Mouse (Mus musculus) mature B cell (primary cell): ENCODE data around the gene Prkar1b.

ENCODE experiments used
- in situ Hi-C: fragments of 300-500 bp; cut with MboI; formaldehyde crosslinking; loops from 2 replicates; pipeline ENCODE4 v1.14.3; 2019

Prkar1b gene

GRCm38 (mm10) chr5:139146476-139147075, 3.2 kb downstream of the Prkar1b start:
- in situ Hi-C loops = no loop called here

GRCm38 (mm10) chr5:139145726-139146125, 4.1 kb downstream of the Prkar1b start:
- in situ Hi-C loops = no loop called here

- in situ Hi-C loops = no loop called here
Observed at GRCm38 (mm10) chr5:139143890-139144289, 5.9 kb downstream of the Prkar1b start.

- in situ Hi-C loops = no loop called here
Observed at GRCm38 (mm10) chr5:139141326-139141725, 8.5 kb downstream of the Prkar1b start.

GRCm38 (mm10) chr5:139140589-139140988, 9.2 kb downstream of the Prkar1b start:
- in situ Hi-C loops = no loop called here

DNA sequence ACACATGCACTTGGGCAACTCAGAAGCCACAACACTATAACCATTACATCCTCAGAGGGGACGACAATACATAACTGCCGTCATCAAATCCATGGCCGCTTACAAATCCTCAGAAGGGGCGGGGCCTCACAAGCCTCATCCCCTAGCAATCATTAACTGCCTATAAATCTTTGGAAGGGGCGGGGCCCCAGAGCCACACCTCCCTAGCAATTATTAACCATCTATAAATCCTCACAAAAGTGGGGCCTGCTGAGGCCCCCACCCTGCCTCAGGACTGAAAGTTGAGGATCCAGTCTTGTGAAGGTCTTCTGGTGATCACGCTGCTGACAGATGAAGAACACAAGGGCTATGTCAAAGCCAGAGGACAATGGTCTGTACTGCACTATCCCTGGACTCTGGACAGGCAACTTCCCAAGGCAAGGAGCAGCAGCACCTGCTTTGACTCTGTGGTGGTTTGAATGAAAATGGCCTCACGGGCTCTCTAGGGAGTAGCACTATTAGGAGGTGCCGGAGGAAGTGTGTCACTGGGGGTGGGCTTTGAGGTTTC, 10.8 kb downstream of the Prkar1b start:
- in situ Hi-C loops = no loop called here

DNA sequence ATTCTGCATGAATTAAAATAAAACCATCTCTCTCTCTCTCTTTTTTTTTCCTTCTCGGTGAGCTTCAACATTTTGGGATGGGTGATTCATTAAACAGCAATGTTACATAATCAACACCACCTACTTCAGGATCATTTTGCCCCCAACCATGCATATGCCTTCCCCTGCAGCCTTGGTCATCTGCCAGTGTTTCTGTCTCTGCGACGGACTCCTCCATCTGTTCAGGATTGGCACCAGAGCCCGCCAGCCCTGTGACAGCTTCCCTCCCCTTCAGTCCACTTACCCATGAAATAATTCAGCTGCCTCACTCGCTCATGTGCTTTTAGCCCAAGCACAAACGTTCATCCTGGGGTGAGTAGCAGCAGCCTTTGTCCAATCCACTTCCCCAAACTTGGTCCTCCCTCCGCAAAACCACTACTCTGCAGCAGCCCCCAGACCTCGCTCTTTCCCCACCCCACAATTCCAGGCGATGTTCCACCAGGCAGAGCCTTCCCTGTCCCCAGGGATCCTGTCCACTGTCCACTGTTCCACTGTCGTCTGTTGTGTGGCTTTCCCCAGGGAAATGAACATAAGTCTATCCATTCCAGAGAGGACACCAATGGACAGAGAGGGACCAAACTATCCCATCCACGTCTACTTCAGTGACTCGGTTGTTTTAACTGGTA, 11.4 kb downstream of the Prkar1b start:
- in situ Hi-C loops = no loop called here

DNA sequence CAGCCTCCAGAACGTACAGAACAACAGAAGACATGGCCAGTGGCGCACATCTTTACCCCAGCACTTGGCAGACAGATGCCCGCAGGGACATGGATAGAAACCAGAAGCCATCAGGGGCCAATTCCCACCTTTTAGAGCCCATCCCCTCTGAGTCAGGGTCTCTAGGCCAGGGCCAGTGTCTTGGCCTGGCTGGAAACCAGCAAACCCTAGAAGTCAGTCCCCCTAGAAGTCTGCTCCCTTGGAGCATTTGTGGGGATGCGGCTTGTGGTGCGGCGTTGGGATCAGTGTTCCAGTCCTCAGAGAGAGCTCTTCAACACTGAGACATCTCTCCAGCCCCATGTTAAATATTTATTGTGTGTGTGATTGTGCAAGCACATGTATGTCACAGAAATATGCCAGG, 12.6 kb downstream of the Prkar1b start:
- in situ Hi-C loops = no loop called here

GRCm38 (mm10) chr5:139136341-139136740, 13.5 kb downstream of the Prkar1b start:
- in situ Hi-C loops = no loop called here

- in situ Hi-C loops = no loop called here
Observed at GRCm38 (mm10) chr5:139134501-139134900, 15.3 kb downstream of the Prkar1b start.

DNA sequence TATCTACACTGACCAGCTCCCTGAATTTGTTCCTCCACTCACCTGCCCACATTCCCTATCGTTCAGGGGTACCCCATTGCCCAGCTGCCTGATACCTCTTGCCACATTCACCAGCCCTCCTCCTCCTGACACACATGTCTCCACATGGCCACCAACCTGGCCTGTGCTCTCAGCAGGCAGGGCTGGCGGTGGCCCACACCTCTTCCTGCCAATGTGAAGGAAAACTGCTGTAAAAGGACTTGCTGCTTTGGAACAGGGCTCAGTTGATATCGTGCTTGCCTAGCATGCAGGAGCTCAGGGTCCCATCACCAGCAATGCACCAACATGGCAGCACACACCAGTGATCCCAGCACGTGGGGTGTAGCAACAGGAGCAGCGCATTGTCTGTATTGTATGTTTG, 19.4 kb downstream of the Prkar1b start:
- in situ Hi-C loops = no loop called here

- in situ Hi-C loops = no loop called here
Observed at GRCm38 (mm10) chr5:139129572-139130151, 20.1 kb downstream of the Prkar1b start.

- in situ Hi-C loops = no loop called here
Observed at GRCm38 (mm10) chr5:139129078-139129477, 20.7 kb downstream of the Prkar1b start.

DNA sequence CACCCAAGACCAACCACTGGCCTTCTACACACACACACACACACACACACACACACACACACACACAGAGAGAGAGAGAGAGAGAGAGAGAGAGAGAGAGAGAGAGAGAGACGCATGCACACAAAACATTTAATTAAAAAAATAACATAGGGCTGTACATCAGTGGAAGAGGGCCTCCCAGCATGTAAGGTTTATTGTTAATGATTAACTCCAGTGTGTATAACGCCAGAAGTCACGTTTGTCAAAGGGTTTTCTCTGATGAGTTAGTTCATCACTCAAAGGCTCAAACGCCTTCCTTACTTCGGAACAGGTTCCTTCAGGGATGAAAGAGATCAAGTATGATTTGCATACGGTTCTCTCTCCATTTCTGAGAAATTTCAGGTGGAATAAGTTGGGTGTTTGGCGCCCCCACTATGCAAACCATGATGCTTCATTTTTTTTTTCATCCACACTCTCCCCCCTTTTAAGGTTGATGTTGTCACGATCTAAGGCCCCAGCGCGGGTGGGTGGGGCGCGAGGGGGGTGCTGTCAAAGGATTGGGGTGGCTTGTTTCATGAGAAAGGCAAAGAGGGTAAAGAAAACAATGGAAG, 21.2 kb downstream of the Prkar1b start:
- in situ Hi-C loops = no loop called here

- in situ Hi-C loops = no loop called here
Observed at GRCm38 (mm10) chr5:139125717-139126116, 24.1 kb downstream of the Prkar1b start.

DNA sequence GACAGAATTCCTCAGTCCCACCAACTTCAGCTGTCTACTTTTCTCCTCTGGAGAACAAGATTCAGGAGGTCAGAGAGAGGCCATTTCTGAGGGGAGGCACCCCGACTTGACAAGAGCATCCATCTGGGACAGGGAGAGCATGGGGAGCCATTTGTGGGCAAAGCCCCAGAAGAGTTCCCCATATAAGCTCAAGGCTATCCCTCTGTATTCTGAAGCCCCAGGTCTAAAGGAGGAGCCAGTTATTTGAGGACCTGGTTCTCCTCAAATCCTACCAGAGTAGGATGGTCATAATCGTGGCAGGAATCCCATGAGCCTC, 30.9 kb downstream of the Prkar1b start:
- in situ Hi-C loops = no loop called here

DNA sequence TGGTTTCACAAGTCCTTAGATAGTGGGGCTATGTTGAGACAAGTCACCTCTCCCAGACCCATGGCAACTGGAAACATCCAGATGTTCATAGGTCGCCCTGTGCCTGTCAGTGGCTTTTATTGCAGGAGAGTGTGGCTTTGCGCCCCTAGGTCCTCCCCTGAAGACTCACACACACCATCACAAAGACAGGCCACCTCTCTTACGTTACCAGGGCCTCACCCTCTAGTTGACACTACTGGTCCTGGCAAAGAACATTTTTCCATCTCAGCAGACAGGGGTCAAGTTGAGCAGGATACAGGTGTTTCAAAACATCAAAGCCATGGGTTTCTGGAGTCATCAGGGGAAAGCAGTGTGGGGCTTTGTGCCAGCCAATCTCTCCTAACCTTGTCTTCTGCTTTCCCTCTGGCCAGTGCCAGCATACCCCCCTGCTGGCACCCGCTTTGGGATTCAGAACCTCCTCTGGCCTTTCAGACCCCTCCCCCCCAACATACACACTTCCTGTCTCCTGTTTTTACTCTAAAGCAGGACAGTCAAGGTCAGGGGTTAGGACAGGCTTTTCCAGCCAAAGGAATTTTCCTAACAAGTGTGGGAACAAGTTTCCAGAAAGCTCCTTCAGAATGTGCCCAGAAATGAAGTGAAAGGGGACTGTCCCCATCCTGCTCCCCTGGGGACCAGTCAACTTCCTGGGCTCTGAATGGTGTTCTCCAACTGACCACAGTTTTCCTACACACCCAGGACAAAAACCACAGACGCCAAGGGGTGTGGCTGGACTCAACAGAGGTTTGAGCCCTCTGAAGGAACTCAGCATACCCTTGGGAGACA, 31.5 kb downstream of the Prkar1b start:
- in situ Hi-C loops = no loop called here

GRCm38 (mm10) chr5:139115507-139115906, 34.3 kb downstream of the Prkar1b start:
- in situ Hi-C loops = no loop called here

GRCm38 (mm10) chr5:139114876-139115275, 34.9 kb downstream of the Prkar1b start:
- in situ Hi-C loops = no loop called here

GRCm38 (mm10) chr5:139112418-139112817, 37.4 kb downstream of the Prkar1b start:
- in situ Hi-C loops = no loop called here

- in situ Hi-C loops = no loop called here
Observed at GRCm38 (mm10) chr5:139111991-139112390, 37.8 kb downstream of the Prkar1b start.
